Mouse (Mus musculus) kidney, postnatal 14 days (tissue): Measurements from ENCODE around the gene Trim66.
A peak's percentile ranks its signal among the peaks of the same experiment; 100 is the strongest.

Experiments
- DNase-seq: peaks from one replicate; pipeline ENCODE4 v3.0.0; 2022; ENCODE audit warnings: mixed read lengths

Gene Trim66

DNA sequence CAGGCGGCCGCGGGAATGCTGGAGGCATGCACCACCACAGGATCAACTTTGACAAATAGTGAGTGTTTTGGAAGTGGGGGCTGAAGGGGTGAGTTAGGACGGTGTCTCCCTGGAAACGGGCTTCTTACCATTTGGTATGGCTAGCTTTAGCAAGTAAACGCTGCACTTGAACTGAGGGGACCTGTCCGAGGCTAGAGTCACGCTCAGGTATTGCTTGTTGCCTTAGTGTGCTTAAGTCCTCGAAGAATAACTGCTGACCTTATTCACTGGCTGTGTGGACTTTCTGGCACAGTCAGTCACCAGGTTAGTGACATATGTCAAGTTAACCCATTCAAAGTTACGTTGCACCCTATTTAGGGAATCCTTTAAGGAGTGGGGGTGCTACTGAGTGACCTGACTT lies 12.0 kb upstream of the Trim66 start:
- no peak for DNase-seq

DNA sequence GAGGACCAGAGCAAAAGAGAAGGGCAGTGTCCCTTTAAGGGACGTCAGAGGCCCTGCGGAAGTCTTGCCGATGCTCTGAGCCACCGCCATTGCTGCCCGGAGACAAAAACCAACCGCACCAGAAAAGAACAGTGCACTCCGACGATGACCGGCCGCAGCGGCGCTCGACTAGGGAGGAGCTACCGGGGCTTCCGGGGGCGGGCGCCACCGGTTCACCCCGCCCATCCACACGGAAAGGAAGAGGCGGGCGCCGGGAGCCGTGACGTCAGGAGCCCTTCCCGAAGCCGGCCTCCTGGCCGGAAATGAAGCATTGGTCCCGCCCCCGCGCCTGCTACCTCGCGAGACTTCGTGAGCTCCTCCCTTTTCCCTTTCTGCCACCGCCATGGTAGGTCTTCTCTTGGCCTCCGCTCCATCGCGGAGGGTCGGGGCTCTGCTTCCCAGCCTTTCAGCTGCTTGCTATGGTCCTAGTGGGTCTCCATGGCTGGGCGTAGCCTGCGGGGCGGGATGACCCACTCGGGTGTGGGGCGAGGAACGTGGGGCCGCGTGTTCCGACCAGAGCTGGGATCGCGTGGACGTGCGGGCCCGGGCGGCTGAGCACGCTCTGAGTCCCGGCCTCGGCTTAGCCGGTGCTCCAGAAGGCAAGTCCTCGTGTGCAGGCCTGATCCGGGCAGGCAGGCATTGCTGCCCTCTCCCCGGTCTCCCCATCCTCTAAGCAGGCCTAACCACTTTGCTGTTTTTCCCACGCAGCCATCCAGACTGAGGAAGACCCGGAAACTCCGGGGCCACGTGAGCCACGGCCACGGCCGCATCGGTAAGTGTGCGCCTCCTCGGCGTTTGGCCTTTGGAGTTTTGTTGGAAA lies 11.1 kb upstream of the Trim66 start, which contains the start of gene Rpl27a:
Gene Rpl27a (plus strand): TSS at position 310 of the 859 bp plus-strand sequence.
- peak; percentile 99 for DNase-seq

DNA sequence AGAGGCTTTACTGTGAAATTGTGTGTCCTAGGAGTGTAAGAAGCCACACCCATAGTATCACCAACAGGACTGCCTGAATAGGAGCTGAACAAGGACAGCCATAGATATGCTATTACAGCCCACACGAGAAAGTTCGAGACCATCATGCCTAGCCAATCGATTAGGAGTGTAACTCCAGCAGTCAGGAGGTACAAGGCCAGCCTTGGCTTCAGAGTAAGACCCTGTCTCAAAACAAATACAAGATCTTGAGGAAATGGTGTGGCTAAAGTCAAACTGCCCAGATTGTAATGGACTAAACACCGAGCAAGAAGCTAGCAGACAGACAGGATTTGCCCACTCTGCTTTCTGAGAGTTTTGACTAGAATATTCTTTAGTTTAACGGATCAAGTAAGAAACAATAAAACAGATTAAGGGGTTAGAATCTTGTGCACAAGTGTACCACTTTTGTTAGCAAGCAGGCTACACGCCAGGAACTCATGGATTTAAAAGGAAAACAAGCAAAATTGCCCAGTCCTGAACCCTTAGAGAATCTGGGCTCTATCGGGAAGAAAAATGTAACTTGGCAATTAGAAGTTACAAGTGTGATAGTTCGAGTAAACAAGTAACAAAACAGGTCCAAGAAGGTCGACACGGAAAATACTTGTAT lies 10.2 kb upstream of the Trim66 start:
- DNase-seq: no peak

DNA sequence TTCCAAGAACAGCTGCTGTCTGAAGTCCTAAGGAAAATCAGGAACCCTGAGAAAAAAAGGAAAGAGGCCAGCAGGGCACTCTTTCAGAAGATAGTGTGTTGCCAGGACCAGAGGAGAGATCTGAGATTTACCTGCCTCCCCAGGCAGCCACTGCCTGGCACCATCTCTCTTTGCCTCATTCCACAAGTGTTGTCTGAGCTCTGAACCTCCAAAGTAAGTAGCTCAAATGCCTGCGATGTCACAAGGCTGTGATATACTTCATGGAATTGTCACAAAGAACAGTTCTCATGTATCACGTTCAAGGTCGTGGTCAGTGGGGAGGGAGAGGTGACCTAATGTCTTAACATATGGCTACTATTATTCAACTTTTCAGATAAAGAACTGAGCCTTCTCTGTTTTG lies 8.6 kb upstream of the Trim66 start:
- DNase-seq: no peak

DNA sequence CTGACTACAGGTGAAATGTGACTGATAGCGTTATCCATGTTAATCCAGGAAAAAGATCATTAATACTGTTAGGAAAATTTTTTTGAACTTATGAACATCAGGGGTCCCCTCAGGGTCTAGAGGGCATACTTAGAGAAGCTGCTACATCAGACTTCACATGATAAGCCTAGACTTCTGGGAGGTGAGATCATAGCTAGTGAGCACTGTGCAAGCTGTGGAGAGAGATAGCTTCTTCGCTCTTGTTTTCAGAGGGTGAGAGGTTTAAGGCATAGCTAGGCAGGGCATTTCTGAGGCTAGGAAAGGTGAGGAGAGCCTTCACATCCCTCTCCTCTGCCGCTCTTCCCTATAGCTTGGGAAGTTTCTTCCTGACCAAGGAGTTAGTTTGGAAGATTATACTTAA lies 3.9 kb upstream of the Trim66 start:
- DNase-seq: no peak

DNA sequence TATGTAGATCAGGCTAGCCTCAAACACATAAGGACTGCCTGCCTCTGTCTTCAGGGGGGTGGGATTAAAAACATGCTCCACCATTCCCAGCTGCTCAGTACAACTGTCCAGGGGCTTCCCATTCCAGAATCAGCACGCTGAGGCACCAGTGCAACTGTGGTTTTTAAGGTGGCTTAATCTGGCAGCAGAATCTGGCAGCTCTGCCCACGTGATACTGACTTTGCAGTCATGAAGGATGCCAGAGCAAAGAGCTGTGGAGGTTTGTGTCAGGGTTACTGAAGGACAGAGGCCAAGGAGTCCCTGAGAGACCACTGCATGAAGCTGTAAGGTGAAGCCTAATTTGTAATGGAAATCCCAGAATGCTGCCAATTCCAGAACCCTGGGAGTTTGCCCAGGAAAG lies 2.9 kb upstream of the Trim66 start:
- DNase-seq: no peak

DNA sequence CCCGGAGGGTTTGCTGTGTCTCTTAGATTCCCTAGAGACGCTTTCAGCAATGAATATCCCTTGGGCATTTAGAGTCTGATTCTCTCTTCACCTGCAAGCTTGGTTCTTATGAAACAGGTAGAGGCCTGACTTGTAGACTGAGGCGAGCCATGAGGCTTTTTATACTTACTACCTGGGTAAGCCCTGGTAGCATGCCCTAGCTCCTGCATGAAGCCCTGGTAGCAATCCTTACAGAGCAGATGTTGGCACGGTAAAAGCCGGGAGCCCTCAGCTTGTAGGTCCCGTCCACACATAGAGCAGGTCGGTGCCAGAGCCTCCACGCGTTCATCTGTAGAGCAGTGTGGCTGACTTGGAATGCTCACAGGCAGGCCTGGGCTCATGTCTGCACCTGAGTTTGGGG lies 362 bp downstream of the Trim66 start:
- DNase-seq: no peak

DNA sequence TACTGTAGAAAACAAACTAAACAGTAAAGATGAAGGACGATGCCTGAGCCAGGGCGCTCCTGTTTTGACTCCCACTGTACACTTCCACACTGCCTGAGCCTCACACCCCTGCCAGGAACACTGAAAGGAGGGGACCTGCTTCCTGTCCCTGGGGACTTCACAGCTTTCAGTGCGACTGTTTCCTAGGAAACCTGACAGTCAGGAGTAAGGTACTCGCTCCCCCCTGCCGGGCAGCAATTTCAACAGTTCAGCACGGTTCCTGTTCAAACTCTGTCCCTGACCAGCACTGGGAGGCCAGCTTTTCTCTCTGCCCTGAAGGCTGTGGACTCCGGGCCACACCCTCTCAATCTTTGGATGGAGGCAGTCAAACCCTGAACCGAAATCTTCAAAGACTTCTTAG lies 815 bp downstream of the Trim66 start:
- no peak for DNase-seq

DNA sequence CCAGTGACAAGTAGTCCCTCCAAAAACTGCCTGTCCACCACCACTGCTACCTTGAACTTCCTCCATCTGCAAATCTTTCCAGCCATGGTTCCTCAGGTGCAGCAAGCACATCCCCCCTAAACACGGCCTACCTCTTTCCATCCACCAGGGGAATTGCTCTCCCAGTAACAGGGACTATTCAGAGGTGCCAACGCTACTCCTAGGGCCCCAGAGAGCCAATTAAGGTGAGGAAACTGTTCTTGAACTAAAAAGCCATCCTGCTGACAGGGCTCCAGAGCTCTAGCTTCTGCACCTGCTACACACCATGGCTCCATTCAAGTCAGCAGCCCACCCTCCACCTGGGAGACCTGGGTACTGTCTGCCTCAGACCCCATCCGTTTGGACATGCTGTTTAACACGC lies 10.4 kb downstream of the Trim66 start:
- no peak for DNase-seq

DNA sequence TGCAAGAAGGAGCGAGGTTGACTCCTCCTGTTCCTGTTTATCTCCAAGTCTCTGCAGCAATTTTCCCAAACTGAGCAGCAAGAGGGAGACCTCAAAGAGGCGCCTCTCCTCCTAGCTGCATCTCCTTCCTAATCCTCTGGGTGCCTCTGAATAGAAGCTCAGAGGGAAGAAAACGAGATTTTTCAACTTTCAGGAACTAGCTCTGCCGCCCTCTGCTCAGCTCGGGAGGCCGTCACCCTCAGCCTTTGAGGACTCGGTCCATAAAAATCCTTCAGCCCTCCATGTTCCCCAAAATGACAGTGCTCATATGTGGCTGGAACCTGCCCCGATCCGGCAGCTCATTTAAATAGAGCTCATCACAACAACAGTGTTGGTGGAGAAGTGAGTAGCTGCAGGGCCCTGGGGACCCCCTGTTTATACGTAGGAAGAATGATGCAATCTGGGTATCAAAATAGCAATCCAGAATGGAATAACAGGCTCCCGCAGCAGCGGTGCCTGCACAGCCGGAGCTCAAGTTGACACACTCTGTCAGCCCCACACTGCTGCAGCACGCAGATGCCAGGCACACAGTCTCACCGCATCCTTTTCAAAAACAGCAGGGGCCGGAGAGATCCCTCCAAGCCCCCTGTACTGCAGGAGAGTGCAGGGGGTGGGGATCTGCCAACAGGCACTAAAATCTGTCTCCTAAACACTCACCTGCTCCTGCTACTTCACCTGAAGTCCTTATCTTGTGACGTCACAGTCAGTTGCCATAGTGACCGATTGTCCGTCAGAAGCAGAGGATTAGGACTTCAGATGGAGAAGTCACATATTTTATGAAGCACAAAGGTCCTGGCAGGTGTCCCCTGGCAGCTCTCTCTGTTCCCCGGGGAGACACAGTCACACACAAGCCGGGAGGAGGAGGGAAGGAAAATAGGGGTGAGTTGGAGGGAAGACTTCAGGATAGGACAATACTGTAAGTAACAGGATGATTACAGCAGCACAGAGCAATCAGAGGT lies 14.3 kb downstream of the Trim66 start:
- DNase-seq: no peak

DNA sequence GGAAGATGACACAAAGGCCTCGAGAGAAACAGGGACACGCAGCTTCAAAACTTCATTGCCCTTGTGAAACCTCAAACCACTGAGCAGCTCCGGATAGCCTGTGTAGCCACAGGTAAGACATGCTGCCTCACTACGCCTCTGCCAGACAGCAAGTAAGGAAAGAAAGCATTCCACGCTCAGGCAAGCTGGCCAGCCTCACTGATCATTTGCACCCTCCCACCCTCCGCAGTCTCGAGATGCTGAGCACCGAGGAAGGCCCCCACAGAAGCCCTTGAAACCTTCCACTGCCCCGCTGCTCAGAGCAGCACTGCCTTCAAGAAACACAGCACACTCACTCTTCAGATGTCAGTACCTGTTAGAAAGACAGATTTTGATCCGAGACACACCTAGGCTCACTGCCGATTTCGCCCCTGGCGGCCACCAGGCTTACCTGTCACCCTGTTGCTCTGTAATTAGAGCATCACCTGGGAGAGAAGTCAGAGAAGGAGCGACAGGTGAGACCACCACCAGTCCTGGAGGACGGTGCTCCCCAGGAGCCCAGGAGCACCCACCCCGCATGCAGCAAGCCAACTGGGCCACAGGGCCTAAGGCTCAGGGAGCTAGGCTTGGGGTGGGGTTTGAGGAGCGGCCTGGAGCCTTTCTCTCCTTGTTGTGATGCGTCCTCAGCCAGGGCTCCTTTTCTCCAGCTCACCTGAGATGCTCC lies 15.2 kb downstream of the Trim66 start:
- no peak for DNase-seq

DNA sequence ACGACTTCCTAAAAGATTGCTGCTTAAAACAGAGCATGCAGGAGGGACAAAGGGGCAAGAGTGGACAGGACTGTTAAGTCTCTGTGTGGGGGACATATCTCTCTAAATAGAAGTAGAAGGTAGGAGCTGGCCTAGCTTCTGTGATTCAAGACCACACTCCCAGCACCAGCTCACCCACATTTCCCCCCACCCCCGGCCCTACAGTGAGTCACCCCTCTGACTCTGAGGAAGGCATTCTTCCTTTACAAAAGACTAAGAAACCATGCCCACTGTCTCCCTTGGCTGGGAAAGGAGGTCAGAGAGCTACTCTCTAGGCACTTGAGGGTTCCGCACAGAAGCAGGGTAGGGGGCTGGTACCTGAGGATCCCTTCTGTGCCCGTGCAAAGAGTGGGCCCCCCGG lies 23.7 kb downstream of the Trim66 start:
- DNase-seq: no peak

DNA sequence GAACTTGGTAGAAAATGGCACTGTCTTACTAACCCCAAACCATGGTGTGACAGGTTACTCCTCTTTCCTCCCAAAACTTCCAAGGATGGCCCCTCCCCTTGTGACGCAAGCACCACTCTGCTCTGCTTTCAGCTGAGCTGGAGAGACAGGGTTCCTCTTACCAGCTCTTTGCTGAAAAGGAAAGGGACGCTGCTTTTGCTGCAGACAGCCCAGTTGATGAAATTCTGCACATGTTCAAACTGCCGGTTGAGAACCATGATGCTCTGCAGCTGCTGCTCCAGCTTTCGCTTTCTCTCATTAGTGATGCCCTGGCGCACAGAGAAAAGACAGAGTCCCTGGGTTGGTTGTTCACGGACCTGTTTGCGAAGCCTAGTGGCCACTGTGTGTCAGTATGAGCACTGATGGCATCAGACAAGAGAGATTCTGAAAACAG lies 27.2 kb downstream of the Trim66 start:
- peak; percentile 28 for DNase-seq

DNA sequence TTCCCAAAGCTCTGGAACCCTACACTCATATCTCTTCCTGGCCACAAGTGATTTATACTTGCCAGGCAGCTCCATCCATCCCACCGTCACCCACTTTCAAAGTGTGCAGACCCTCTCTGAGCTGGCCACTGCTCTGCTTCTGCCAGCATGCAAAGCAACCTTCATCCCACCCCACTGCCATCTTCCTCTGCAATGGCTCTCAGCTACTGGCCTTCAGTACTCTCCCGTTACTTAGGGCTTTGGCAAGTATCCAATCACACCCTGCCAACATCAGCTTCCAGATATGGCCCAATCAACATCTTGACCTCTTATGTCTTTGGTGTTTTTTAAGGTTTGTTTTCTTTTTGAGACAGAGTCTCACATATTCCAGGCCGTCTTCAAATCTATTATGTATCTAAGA lies 30.0 kb downstream of the Trim66 start:
- DNase-seq: no peak

DNA sequence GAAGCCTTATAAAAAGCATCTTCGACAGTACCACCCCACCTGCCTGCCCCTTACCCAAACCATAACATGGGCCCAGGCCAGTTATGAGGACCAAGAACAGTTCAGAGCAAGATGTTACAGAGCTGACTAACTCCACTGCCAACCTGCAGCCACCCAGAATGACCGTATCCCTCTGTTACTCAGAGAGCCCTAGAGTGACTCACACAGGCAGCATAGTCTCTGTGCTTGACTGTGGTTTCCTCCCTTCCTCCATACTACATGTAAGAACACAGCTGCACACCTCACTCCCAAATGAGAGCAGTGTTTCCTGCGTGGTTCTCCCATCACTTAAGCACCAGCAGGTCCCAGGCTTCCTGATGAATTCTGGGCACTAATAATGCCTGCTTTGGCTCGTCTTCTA lies 37.2 kb downstream of the Trim66 start:
- DNase-seq: no peak

DNA sequence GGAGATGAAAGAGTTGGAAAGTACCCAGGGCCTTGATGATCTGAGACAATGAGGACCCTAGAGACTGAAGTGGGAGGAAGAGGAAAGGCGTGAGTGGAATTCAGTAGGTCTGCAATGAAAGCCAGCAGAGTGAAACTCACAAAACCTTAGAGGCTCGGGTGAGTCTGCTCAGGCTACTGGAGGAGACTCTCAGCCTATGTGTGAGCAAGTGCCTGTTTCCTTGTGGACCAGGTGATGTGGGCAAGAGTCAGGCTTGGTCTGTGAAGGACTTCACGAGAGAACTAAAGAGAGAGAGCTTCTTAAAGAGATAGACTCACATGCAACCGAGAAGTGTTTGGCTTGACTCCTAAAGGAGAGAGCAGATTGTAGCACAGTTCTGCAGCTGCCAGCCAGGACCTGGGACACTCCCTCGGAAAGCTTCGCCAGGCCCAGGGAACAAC lies 39.7 kb downstream of the Trim66 start:
- DNase-seq: peak; percentile 27

DNA sequence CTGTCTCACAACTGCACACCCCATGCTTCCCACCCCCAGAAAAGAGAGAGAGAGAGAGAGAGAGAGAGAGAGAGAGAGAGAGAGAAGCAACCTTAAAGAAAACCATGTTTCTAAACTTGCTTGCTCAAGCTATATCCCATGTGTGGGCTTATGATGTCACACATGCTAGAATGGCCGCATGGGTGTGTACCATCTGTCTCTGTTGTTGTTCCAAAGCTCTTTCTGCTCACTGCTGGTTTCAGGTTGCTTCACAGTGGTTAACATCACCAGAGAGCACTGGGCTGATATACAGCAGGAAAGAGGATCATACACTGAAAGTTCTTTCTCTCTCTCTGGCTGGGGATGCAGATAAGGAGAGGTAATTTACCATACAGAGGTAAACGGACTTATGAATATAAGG lies 40.3 kb downstream of the Trim66 start:
- no peak for DNase-seq

DNA sequence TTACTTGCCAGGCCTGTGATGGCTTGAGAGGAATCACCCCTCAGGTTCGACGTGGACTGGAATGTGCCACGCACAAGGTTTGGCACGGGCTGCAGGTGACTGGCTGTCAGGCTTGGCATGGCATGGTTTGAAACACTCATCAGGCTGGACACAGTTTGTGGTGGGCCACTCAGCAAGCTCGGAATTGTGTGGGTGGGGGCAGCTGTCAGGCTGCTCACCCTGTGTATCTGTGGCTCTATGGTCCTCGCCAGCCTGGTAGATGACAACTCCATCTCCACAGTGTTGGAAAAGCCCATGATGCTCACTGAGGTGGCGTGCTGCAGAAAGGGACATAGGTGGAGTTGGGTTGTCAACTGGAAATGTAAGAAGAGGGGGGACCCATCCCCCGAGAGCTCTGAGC lies 47.2 kb downstream of the Trim66 start:
- no peak for DNase-seq

DNA sequence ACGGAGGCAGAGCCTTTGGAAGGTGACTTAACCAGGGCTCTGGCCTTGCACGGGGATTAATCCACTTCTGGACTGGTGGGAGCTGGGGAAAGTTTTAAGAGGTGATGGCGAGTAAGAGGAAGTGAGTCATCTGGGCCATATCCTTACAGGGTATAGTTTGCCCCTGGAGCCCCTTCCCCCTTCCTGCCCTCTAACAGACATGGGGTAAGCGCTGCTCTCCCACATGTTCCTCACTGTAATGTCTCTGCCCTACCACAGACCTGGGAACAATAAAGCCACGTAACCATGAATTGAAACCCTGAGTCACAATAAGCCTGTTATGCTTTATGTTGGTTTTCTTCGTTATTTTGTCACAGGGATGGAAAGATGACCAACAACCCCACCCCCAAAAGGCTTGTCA lies 51.4 kb downstream of the Trim66 start:
- DNase-seq: no peak

DNA sequence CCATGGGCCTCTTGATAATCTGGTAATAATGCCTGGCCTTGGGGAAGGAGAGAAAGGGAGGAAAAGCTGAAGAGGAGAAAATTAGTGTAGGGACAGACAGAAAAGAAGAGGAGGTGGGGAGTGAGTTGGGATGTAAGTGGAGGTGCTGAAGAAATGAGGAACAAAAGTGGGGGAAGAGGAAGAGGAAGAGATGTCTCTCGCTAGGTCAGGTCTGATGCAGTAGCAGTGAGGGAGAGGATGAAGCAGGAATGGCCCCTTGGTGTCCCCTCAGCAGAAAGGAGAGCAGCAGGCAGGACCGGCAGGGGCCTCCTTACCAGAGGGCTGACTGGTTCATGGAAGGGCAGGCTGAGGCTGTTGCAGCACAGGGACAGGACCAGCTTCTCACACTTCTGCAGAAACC lies 52.2 kb downstream of the Trim66 start:
- no peak for DNase-seq

DNA sequence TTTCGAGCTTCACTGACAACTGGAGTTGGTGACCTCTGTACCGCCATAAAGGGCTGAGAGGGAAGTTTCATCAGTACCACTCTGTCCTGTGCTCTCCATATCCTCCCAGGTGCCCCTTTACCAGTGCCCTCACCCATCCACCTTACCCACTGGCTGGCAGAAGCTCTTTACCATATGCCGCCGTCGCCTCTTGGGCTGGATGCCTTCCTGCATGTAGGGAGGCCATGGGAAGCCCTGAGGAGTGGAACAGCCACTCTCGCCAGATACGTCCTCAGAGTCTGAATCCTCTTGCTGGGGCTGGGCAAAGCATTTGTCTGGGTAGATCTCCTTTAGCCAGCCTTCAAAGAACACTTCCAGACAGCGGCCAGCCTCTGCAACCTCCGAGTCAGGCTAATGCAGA lies 53.1 kb downstream of the Trim66 start:
- DNase-seq: no peak

DNA sequence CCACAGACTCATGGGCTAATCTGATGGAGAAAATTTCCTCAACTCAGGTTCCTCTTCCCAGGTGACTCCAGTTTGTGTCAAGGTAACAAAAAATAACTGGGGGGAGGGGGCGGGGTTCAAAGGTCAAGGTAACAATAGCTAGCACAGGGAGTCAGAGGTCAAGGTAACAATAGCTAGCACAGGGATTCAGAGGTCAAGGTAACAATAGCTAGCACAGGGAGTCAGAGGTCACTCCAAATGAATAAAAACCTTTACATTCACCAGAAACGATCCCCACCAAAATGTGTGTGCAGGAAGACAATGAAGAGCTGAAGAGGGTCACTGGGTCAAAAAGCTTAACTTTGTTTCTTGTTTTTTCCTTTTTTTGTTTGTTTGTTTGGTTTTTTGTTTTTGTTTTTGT lies 59.9 kb downstream of the Trim66 start:
- no peak for DNase-seq

DNA sequence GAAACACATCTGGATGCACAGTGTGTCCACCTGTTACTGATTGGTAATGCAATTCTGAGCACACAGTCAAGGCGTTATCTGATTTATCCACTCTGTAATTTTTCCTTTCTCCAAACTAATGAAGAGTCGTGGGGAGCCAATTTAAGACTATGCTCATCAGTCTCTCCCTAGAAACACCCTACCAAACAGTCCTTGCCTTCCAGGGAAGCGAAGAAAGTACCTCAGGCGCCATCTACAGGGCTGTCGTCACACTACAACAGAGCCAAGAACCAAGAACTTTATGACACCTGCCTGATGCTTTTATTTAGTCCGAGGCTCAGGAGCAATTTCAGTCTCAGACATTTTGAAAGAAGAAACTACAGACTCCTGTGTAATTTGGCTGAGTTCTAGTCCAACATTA lies 62.9 kb downstream of the Trim66 start:
- DNase-seq: peak; percentile 31
